Mouse (Mus musculus): ENCODE data around the gene Traf3ip3. TPM values are rescaled to one million over a fixed set of nuclear protein-coding genes. Genes with fewer than 3 reads are reported as not detected.

Gene Traf3ip3
- total and polyA plus RNA-seq, 3 experiments = 5.2 to 9.7 TPM; not detected in 1

DNA sequence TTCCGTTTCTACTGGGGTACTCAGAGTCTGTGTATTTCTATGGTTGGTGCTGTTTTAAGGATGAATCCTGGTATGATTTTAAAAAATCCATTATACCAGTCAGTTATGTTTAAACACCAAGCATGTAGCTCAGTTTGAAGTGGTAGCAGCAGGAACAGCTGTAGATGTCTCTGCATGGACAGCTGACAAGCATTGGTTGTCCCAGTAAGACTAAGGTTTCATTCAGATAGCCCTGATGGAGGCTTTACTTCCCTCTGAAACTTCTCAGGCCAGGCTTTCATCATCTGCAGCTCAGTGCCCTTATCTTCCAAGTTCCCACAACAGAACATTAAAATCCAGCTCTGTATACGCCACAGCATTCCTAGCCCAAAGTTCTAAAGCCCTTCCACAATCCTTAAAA is 31.2 kb upstream of the Traf3ip3 start:
- Histone ChIP-seq H3K27me3 (ENCODE audit: control insufficient read depth in 1 of 2, insufficient read depth in 2 of 2, low read length in 2 of 2) (peaks cover 0 to 3% of the 10 kb centered on the region in 2 experiments; a peak in 1 of 4 replicates), H3K36me3 (ENCODE audit: control insufficient read depth in 1 of 2, insufficient read depth in 2 of 2, low read length in 2 of 2) (no peaks in the 10 kb centered on the region), H3K4me1 (ENCODE audit: control insufficient read depth in 1 of 2, insufficient read depth in 2 of 2, low read length in 2 of 2) (no peaks in the 10 kb centered on the region), H3K79me2 (ENCODE audit: control insufficient read depth, insufficient read depth, low read length, poor library complexity) (no peaks in the 10 kb centered on the region), H3K4me3 (ENCODE audit: control insufficient read depth in 1 of 2, insufficient read depth in 1 of 2, low read depth in 2 of 2, low read length in 2 of 2) (no peak overlapping the region), H3K27ac (ENCODE audit: control insufficient read depth, low read depth, low read length) (no peak overlapping the region), H3K9ac (ENCODE audit: control insufficient read depth, low read depth, low read length, poor library complexity, severe bottlenecking) (no peak overlapping the region), H3K9me3 (replicated peaks; ENCODE audit: insufficient read depth, low read length) (no peaks in the 10 kb centered on the region)
- TF ChIP-seq NRF1 (IDR thresholded peaks at IDR 0.05; ENCODE audit: insufficient read depth, low read depth, low read length, poor library complexity, severe bottlenecking) = no peak
- no peak for TF ChIP-seq CHD2 (IDR thresholded peaks at IDR 0.05; ENCODE audit: low read length)
- TF ChIP-seq POLR2AphosphoS5 (IDR thresholded peaks at IDR 0.05; ENCODE audit: borderline replicate concordance, low read depth, low read length) = no peak
- no peak for TF ChIP-seq EP300 (IDR thresholded peaks at IDR 0.05; ENCODE audit: low read depth in 1 of 2, low read length in 2 of 2)
- TF ChIP-seq CHD1 (IDR thresholded peaks at IDR 0.05; ENCODE audit: low read depth, low read length) = no peak
- no peak for TF ChIP-seq JUND (IDR thresholded peaks at IDR 0.05; ENCODE audit: low read depth, low read length)
- no peak for TF ChIP-seq ZNF384 (IDR thresholded peaks at IDR 0.05; ENCODE audit: low read depth, low read length)
- TF ChIP-seq UBTF (IDR thresholded peaks at IDR 0.05; ENCODE audit: borderline replicate concordance, insufficient read depth, low read depth, low read length) = no peak
- no peak for TF ChIP-seq E2F4 (IDR thresholded peaks at IDR 0.05; ENCODE audit: borderline replicate concordance, low read depth, low read length)
- TF ChIP-seq MAFK (IDR thresholded peaks at IDR 0.05; ENCODE audit: borderline replicate concordance, low read depth, low read length) = no peak
- no peak for TF ChIP-seq KAT2A (conservative IDR thresholded peaks at IDR 0.05; ENCODE audit: low read depth, low read length)
- TF ChIP-seq USF2 (IDR thresholded peaks at IDR 0.05; ENCODE audit: borderline replicate concordance in 1 of 2, insufficient read depth in 1 of 2, low read depth in 1 of 2, low read length in 2 of 2) = no peak
- no peak for TF ChIP-seq SIN3A (IDR thresholded peaks at IDR 0.05; ENCODE audit: low read length)
- DNase-seq (ENCODE audit: low read depth, low spot score) = no peak

DNA sequence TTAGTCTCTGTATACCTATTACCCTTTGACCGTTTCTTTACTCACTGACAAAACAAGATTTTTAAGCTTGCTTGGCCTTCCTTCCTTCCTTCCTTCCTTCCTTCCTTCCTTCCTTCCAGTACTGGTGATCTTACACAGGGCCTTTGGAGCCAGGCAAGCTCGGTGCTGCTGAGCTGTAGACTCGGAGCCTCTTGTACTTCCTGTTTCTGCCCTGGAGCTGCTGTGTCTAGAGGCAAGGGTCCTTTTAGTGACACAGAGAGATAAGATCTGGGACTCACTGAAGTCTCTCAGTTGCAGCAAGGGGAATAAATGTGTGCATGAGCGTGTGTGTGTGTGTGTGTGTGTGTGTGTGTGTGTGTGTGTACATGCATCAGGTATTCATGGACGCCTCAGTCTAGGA is 29.4 kb upstream of the Traf3ip3 start:
- TF ChIP-seq GATA1 (IDR thresholded peaks at IDR 0.05; ENCODE audit: low read depth, low read length) (0 out of 2 replicates have a peak, but pooled peaks have one; percentile 30), TCF12 (IDR thresholded peaks at IDR 0.05; ENCODE audit: low read depth, low read length) (no peak), MAZ (IDR thresholded peaks at IDR 0.05; ENCODE audit: low read depth, low read length) (no peak), ELF1 (IDR thresholded peaks at IDR 0.05; ENCODE audit: low read depth, low read length) (peak; percentile 58), HCFC1 (IDR thresholded peaks at IDR 0.05; ENCODE audit: low read depth, low read length) (no peak)

More for the DNA sequence above, 29.4 kb upstream of the Traf3ip3 start:
- Histone ChIP-seq H3K4me3 (ENCODE audit: control insufficient read depth in 1 of 2, insufficient read depth in 1 of 2, low read depth in 2 of 2, low read length in 2 of 2) (no peak overlapping the region), H3K27ac (ENCODE audit: control insufficient read depth, low read depth, low read length) (no peak overlapping the region), H3K9me3 (replicated peaks; ENCODE audit: insufficient read depth, low read length) (no peaks in the 10 kb centered on the region), H3K36me3 (ENCODE audit: control insufficient read depth in 1 of 2, insufficient read depth in 2 of 2, low read length in 2 of 2) (no peaks in the 10 kb centered on the region), H3K4me1 (ENCODE audit: control insufficient read depth in 1 of 2, insufficient read depth in 2 of 2, low read length in 2 of 2) (no peaks in the 10 kb centered on the region), H3K79me2 (ENCODE audit: control insufficient read depth, insufficient read depth, low read length, poor library complexity) (no peaks in the 10 kb centered on the region), H3K27me3 (ENCODE audit: control insufficient read depth in 1 of 2, insufficient read depth in 2 of 2, low read length in 2 of 2) (peaks cover 0 to 3% of the 10 kb centered on the region in 2 experiments; a peak in 1 of 4 replicates), H3K9ac (ENCODE audit: control insufficient read depth, low read depth, low read length, poor library complexity, severe bottlenecking) (no peak overlapping the region)
- peak; percentile 62 for DNase-seq (ENCODE audit: low read depth, low spot score)

All from MEL (cell line).